Mouse (Mus musculus): ENCODE measurements around the gene Map7.
A peak's percentile ranks its signal among the peaks of the same experiment; 100 is the strongest.

Map7 gene

GRCm38 (mm10) chr10:20236241-20236640, 88.0 kb downstream of the Map7 start:
- DNase-seq, result no peak

- peak in 1 of 2 experiments; percentile 37 for DNase-seq
Measured at GRCm38 (mm10) chr10:20238281-20238680, 90.0 kb downstream of the Map7 start.

GRCm38 (mm10) chr10:20240858-20241257, 92.6 kb downstream of the Map7 start:
- DNase-seq, result no peak

- peak; percentile 23 to 52 for DNase-seq
Measured at GRCm38 (mm10) chr10:20243321-20243720, 95.0 kb downstream of the Map7 start.

- DNase-seq, result no peak
Measured at GRCm38 (mm10) chr10:20245082-20245481, 96.8 kb downstream of the Map7 start.

- DNase-seq, result no peak
Measured at GRCm38 (mm10) chr10:20249091-20249490, 100.8 kb downstream of the Map7 start.

- DNase-seq, result no peak
Measured at GRCm38 (mm10) chr10:20255579-20255978, 107.3 kb downstream of the Map7 start.

- no peak for DNase-seq
Measured at GRCm38 (mm10) chr10:20257054-20257643, 108.9 kb downstream of the Map7 start.

- DNase-seq, result no peak
Measured at GRCm38 (mm10) chr10:20257721-20258720, 109.8 kb downstream of the Map7 start.

GRCm38 (mm10) chr10:20259476-20259875, 111.2 kb downstream of the Map7 start:
- DNase-seq, result no peak

GRCm38 (mm10) chr10:20262896-20263295, 114.6 kb downstream of the Map7 start:
- no peak for DNase-seq

GRCm38 (mm10) chr10:20264479-20264878, 116.2 kb downstream of the Map7 start:
- no peak for DNase-seq

GRCm38 (mm10) chr10:20267032-20267431, 118.8 kb downstream of the Map7 start:
- DNase-seq, result no peak

GRCm38 (mm10) chr10:20268945-20269344, 120.7 kb downstream of the Map7 start:
- no peak for DNase-seq

- DNase-seq, result no peak
Measured at GRCm38 (mm10) chr10:20272380-20272779, 124.1 kb downstream of the Map7 start.

GRCm38 (mm10) chr10:20273278-20273677, 125.0 kb downstream of the Map7 start:
- DNase-seq, result no peak

- no peak for DNase-seq
Measured at GRCm38 (mm10) chr10:20274022-20274421, 125.8 kb downstream of the Map7 start.

GRCm38 (mm10) chr10:20281456-20281855, 133.2 kb downstream of the Map7 start:
- DNase-seq, result no peak

GRCm38 (mm10) chr10:20285289-20285975, 137.2 kb downstream of the Map7 start:
- peak; percentile 12 to 48 for DNase-seq

- no peak for DNase-seq
Measured at GRCm38 (mm10) chr10:20285994-20286836, 137.9 kb downstream of the Map7 start.

GRCm38 (mm10) chr10:20287369-20287768, 139.1 kb downstream of the Map7 start:
- no peak for DNase-seq

GRCm38 (mm10) chr10:20290467-20290883, 142.2 kb downstream of the Map7 start:
- peak; percentile 65 to 79 for DNase-seq
